Mouse (Mus musculus): ENCODE measurements at regions not wholly inside any gene's neighbourhood (a gene's known extent, or its start where the extent isn't known, plus 50 kb on each side); places are given as distances from the start of the nearest gene placed in this dataset.

GRCm38 (mm10) chr9:47957881-47958280, 203.9 kb upstream of the Nxpe4 start:
- TF ChIP-seq POLR2A (IDR thresholded peaks at IDR 0.05; ENCODE audit: insufficient read depth, low read depth, low read length) (no peak), CTCF (IDR thresholded peaks at IDR 0.05) (no peak), EP300 (IDR thresholded peaks at IDR 0.05; ENCODE audit: insufficient read depth, low read depth, low read length) (no peak)
